Mouse (Mus musculus) MEL (cell line): ENCODE measurements around the gene Sipa1l2. TPM values are rescaled to one million over a fixed set of nuclear protein-coding genes. Genes with fewer than 3 reads are reported as not detected.

Source experiments
- DNase-seq: peaks from one replicate; pipeline ENCODE4 v3.0.0; 2011; ENCODE audit warnings: low read depth, low spot score
- H3K27ac ChIP-seq: 2 replicates; pipeline ENCODE4 v1.5.1; 2012; ENCODE audit warnings: low read depth, mild to moderate bottlenecking, control low read depth, low read length, moderate library complexity; ENCODE audit not compliant: control insufficient read depth
- H3K27me3 ChIP-seq, 2 experiments: fragments of 150-350 bp in 1 of 2; sonication (generic) in 1 of 2; 2 replicates each; pipeline ENCODE4 v1.6.1; 2012; ENCODE audit warnings: low read length in 2 of 2, mild to moderate bottlenecking in 2 of 2, improper control_type of control experiment in 1 of 2, moderate library complexity in 1 of 2; ENCODE audit not compliant: insufficient read depth in 2 of 2, control insufficient read depth in 1 of 2
- H3K36me3 ChIP-seq, 2 experiments: 2 replicates each; pipeline ENCODE4 v1.6.1; 2012 to 2014; ENCODE audit warnings: low read length in 2 of 2, improper control_type of control experiment in 1 of 2, inconsistent platforms in 1 of 2, mild to moderate bottlenecking in 1 of 2; ENCODE audit not compliant: insufficient read depth in 2 of 2, control insufficient read depth in 1 of 2
- H3K4me1 ChIP-seq, 2 experiments: fragments of 150-350 bp in 1 of 2; sonication (generic) in 1 of 2; 2 replicates each; pipeline ENCODE4 v1.6.1; 2012; ENCODE audit warnings: low read length in 2 of 2, improper control_type of control experiment in 1 of 2, mild to moderate bottlenecking in 1 of 2; ENCODE audit not compliant: insufficient read depth in 2 of 2, control insufficient read depth in 1 of 2
- H3K4me3 ChIP-seq, 2 experiments: fragments of 150-350 bp in 1 of 2; sonication (generic) in 1 of 2; 2 replicates each; pipeline ENCODE4 v1.5.1; 2012; ENCODE audit warnings: low read depth in 2 of 2, low read length in 2 of 2, mild to moderate bottlenecking in 2 of 2, moderate library complexity in 2 of 2, control low read depth in 1 of 2, improper control_type of control experiment in 1 of 2; ENCODE audit not compliant: control insufficient read depth in 1 of 2, insufficient read depth in 1 of 2
- H3K79me2 ChIP-seq: 2 replicates; pipeline ENCODE4 v1.6.1; 2012; ENCODE audit warnings: mild to moderate bottlenecking, low read length, moderate library complexity; ENCODE audit not compliant: control insufficient read depth, poor library complexity, insufficient read depth
- H3K9ac ChIP-seq: 2 replicates; pipeline ENCODE4 v1.6.1; 2012; ENCODE audit warnings: low read depth, mild to moderate bottlenecking, control low read depth, low read length, moderate library complexity; ENCODE audit not compliant: control insufficient read depth, poor library complexity, severe bottlenecking
- H3K9me3 ChIP-seq: fragments of 150-350 bp; sonication (generic); replicated peaks from 2 replicates; pipeline ENCODE4 v1.6.1; 2012; ENCODE audit warnings: mild to moderate bottlenecking, low read length, improper control_type of control experiment, moderate library complexity; ENCODE audit not compliant: insufficient read depth
- BHLHE40 ChIP-seq: IDR thresholded peaks from 2 replicates; pipeline ENCODE4 v1.6.1; 2012; ENCODE audit warnings: low read depth, mild to moderate bottlenecking, inconsistent platforms, low read length, improper control_type of control experiment, borderline replicate concordance
- CHD1 ChIP-seq: IDR thresholded peaks from 2 replicates; pipeline ENCODE4 v1.6.1; 2012; ENCODE audit warnings: low read depth, mild to moderate bottlenecking, inconsistent platforms, low read length, improper control_type of control experiment
- E2F4 ChIP-seq: IDR thresholded peaks from 2 replicates; pipeline ENCODE4 v1.6.1; 2011; ENCODE audit warnings: low read depth, low read length, improper control_type of control experiment, borderline replicate concordance
- ETS1 ChIP-seq: IDR thresholded peaks from 2 replicates; pipeline ENCODE4 v1.6.1; 2012; ENCODE audit warnings: low read depth, mild to moderate bottlenecking, inconsistent platforms, low read length, improper control_type of control experiment, moderate library complexity
- HCFC1 ChIP-seq: IDR thresholded peaks from 2 replicates; pipeline ENCODE4 v1.6.1; 2012; ENCODE audit warnings: low read depth, mild to moderate bottlenecking, inconsistent platforms, low read length, improper control_type of control experiment, moderate library complexity
- MAFK ChIP-seq: IDR thresholded peaks from 2 replicates; pipeline ENCODE4 v1.6.1; 2011; ENCODE audit warnings: low read depth, mild to moderate bottlenecking, low read length, improper control_type of control experiment, borderline replicate concordance
- MAZ ChIP-seq: IDR thresholded peaks from 2 replicates; pipeline ENCODE4 v1.6.1; 2012; ENCODE audit warnings: low read depth, mild to moderate bottlenecking, inconsistent platforms, low read length, improper control_type of control experiment
- MYC ChIP-seq: IDR thresholded peaks from 2 replicates; pipeline ENCODE4 v1.6.1; 2011; ENCODE audit warnings: low read depth, mild to moderate bottlenecking, low read length, improper control_type of control experiment, moderate library complexity
- NRF1 ChIP-seq: IDR thresholded peaks from 2 replicates; pipeline ENCODE4 v1.6.1; 2014; ENCODE audit warnings: low read depth, mild to moderate bottlenecking, inconsistent platforms, low read length, improper control_type of control experiment, moderate library complexity; ENCODE audit not compliant: poor library complexity, insufficient read depth, severe bottlenecking
- RAD21 ChIP-seq: IDR thresholded peaks from 2 replicates; pipeline ENCODE4 v1.6.1; 2011; ENCODE audit warnings: mild to moderate bottlenecking, low read depth, low read length, improper control_type of control experiment
- RCOR1 ChIP-seq: IDR thresholded peaks from 2 replicates; pipeline ENCODE4 v1.6.1; 2012; ENCODE audit warnings: low read depth, mild to moderate bottlenecking, inconsistent platforms, low read length, improper control_type of control experiment
- SIN3A ChIP-seq: IDR thresholded peaks from 2 replicates; pipeline ENCODE4 v1.6.1; 2012; ENCODE audit warnings: low read length, improper control_type of control experiment, inconsistent platforms
- SMC3 ChIP-seq: IDR thresholded peaks from 2 replicates; pipeline ENCODE4 v1.6.1; 2011; ENCODE audit warnings: low read depth, low read length, improper control_type of control experiment
- TAL1 ChIP-seq: IDR thresholded peaks from 2 replicates; pipeline ENCODE4 v1.6.1; 2012; ENCODE audit warnings: mild to moderate bottlenecking, inconsistent platforms, low read length, moderate library complexity, mixed read lengths
- TBP ChIP-seq: IDR thresholded peaks from 2 replicates; pipeline ENCODE4 v1.8.0; 2011; ENCODE audit warnings: low read depth, low read length, improper control_type of control experiment
- TCF12 ChIP-seq: IDR thresholded peaks from 2 replicates; pipeline ENCODE4 v1.6.1; 2014; ENCODE audit warnings: low read depth, mild to moderate bottlenecking, inconsistent platforms, low read length, improper control_type of control experiment, moderate library complexity
- UBTF ChIP-seq: IDR thresholded peaks from 2 replicates; pipeline ENCODE4 v1.6.1; 2012; ENCODE audit warnings: low read depth, mild to moderate bottlenecking, inconsistent platforms, low read length, improper control_type of control experiment, moderate library complexity, borderline replicate concordance; ENCODE audit not compliant: insufficient read depth
- USF1 ChIP-seq: IDR thresholded peaks from 2 replicates; pipeline ENCODE4 v1.6.1; 2014; ENCODE audit warnings: low read depth, mild to moderate bottlenecking, inconsistent platforms, low read length, improper control_type of control experiment, moderate library complexity
- USF2 ChIP-seq, 2 experiments: IDR thresholded peaks; 2 replicates each; pipeline ENCODE4 v1.6.1; 2011 to 2012; ENCODE audit warnings: improper control_type of control experiment in 2 of 2, low read length in 2 of 2, borderline replicate concordance in 1 of 2, inconsistent platforms in 1 of 2, low read depth in 1 of 2, mild to moderate bottlenecking in 1 of 2; ENCODE audit not compliant: insufficient read depth in 1 of 2
- ZMIZ1 ChIP-seq: IDR thresholded peaks from 2 replicates; pipeline ENCODE4 v1.6.1; 2012; ENCODE audit warnings: low read depth, mild to moderate bottlenecking, inconsistent platforms, low read length, improper control_type of control experiment, moderate library complexity
- polyA plus RNA-seq, 2 experiments: library from polyadenylated mRNA; stranded (reverse) in 1 of 2; unstranded in 1 of 2; fragments of >175 nt in 1 of 2; fragments of >200 nt in 1 of 2; gene quantifications; 2 replicates each; pipeline versions ENCODE4 v1.2.1 to v1.2.4; 2012; ENCODE audit warnings: low replicate concordance in 2 of 2, low read depth in 1 of 2; ENCODE audit not compliant: insufficient read length in 2 of 2, insufficient read depth in 1 of 2, missing spikeins in 1 of 2
- total RNA-seq: library from RNA; depleted of rRNA; stranded (reverse); fragments of 300-350 nt; gene quantifications from 2 replicates; pipeline ENCODE4 v1.2.3, GENCODE M21; 2012; rRNA removed

The Sipa1l2 gene
- total and polyA plus RNA-seq, 3 experiments = not detected

DNA sequence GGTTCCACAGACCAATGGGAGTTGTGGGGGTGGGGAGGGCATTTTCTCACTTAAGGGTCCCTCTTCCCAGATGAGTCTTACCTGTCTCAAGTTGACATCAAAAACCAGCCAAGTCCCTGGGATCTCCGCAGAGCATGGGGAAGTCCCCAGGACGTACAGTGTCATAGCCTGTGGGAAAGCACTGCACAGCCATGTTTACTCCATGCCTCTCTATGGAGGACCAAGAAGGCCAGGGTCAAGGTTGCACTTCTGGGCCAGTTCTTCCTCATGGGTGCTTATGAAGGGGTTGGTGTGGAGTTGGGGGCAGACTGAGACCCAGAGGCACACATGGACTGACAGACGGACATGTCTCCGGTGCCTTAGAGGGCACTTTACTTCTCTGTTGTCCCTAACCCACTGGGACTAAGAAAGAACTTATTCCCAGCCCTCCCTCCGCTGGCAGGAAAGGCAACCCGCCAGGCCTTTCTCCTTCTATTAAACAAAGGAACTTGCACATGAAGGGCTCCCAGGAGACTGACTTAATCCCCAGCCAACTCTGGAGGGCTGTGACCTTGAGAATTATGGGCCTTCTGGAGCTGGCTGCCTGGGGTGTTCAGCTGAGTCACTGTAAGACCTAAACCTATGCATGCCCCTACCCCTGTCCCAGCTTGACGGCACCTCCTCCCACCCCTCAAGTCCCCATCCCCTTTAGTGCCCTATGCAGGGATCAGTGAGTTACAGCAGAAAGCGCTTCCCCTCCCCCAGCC is 199.9 kb downstream of the Sipa1l2 start:
- H3K27ac ChIP-seq = no peak overlapping the region
- H3K4me1 ChIP-seq = no peaks in the 10 kb centered on the region
- H3K9me3 ChIP-seq = no peaks in the 10 kb centered on the region
- no peak for DNase-seq
- no peaks in the 10 kb centered on the region for H3K79me2 ChIP-seq
- H3K4me3 ChIP-seq = no peak overlapping the region
- no peak overlapping the region for H3K9ac ChIP-seq
- no peaks in the 10 kb centered on the region for H3K27me3 ChIP-seq
- H3K36me3 ChIP-seq = no peaks in the 10 kb centered on the region
- no peak for TF ChIP-seq BHLHE40
- TF ChIP-seq MYC = no peak
- no peak for TF ChIP-seq USF1
- no peak for TF ChIP-seq SIN3A

GRCm38 (mm10) chr8:125368341-125369035 is 201.1 kb downstream of the Sipa1l2 start:
- H3K79me2 ChIP-seq = no peaks in the 10 kb centered on the region
- TF ChIP-seq ETS1 (no peak), HCFC1 (no peak), E2F4 (no peak), NRF1 (no peak), RCOR1 (no peak), TBP (no peak), CHD1 (no peak), ZMIZ1 (no peak), TCF12 (no peak), UBTF (no peak), SMC3 (no peak), RAD21 (no peak), MAZ (no peak), TAL1 (no peak), USF2 (IDR thresholded peaks at IDR 0.05; ENCODE audit: borderline replicate concordance in 1 of 2, insufficient read depth in 1 of 2, low read depth in 1 of 2, low read length in 2 of 2) (no peak), MAFK (no peak), SIN3A (no peak)
- no peak for DNase-seq
- no peaks in the 10 kb centered on the region for H3K27me3 ChIP-seq
- H3K36me3 ChIP-seq = no peaks in the 10 kb centered on the region
- H3K4me1 ChIP-seq = no peaks in the 10 kb centered on the region
- no peak overlapping the region for H3K4me3 ChIP-seq
- H3K27ac ChIP-seq = no peak overlapping the region
- no peak overlapping the region for H3K9ac ChIP-seq
- H3K9me3 ChIP-seq = no peaks in the 10 kb centered on the region

Other genes starting within 250 kb of the Sipa1l2 start
- not detected in 2 replicates for gene Map10, start 100.0 kb upstream of the Sipa1l2 start, total RNA-seq
- gene Map10, start 100.0 kb upstream of the Sipa1l2 start, polyA plus RNA-seq = not detected
- gene Ntpcr, start 160.2 kb upstream of the Sipa1l2 start, total RNA-seq = 34.5 and 40.0 TPM in 2 replicates
- gene Ntpcr, start 160.2 kb upstream of the Sipa1l2 start, polyA plus RNA-seq = 10 to 100 TPM in 1 of 2 experiments, not detected in 1; 45.3 TPM